Mouse (Mus musculus) spleen, adult 2 months (tissue): ENCODE data around the gene Hagh.

ENCODE experiments used
- CTCF ChIP-seq: fragments of 200-500 bp; IDR thresholded peaks from 2 replicates; pipeline ENCODE4 v1.5.1; 2011; ENCODE audit warnings: mild to moderate bottlenecking, inconsistent platforms; ENCODE audit not compliant: insufficient read depth, insufficient read length, insufficient replicate concordance; ENCODE audit errors: extremely low read depth
- POLR2A ChIP-seq: fragments of 200-500 bp; IDR thresholded peaks from 2 replicates; pipeline ENCODE4 v1.6.1; 2011; ENCODE audit warnings: low read depth, low read length, inconsistent platforms

- TF ChIP-seq CTCF (no peak), POLR2A (no peak)
These were observed 50.5 kb downstream of the Hagh start for GRCm38 (mm10) chr17:24890151-24891092.
